Mouse (Mus musculus) midbrain, embryonic 13.5 days (tissue): ENCODE measurements around the gene Cst7. TPM values are rescaled to one million over a fixed set of nuclear protein-coding genes. Genes with fewer than 3 reads are reported as not detected.

Experiments
- polyA plus RNA-seq: library from polyadenylated mRNA; unstranded; fragments of >200 nt; fragmentation: Nextera tagmentation; extraction: Ambion mirVana; gene quantifications from 2 replicates; pipeline ENCODE4 v1.2.1, GENCODE M21; 2015

The Cst7 gene
- polyA plus RNA-seq, 1 experiment from 2014 or later: 0.16 TPM

Other genes starting within 250 kb of the Cst7 start
- gene Gm10130, start 246.7 kb upstream of the Cst7 start, polyA plus RNA-seq: 1.5 and 1.6 TPM in 2 replicates
- gene 3300002I08Rik, start 207.7 kb upstream of the Cst7 start, polyA plus RNA-seq: 13.4 and 15.5 TPM in 2 replicates
- gene Zfp442, start 118.9 kb upstream of the Cst7 start, polyA plus RNA-seq: 8.6 and 9.2 TPM in 2 replicates
- gene Zfp345, start 85.3 kb upstream of the Cst7 start, polyA plus RNA-seq: not detected in 2 replicates
- 39.9 and 43.0 TPM in 2 replicates for gene Apmap, start 38.2 kb downstream of the Cst7 start, polyA plus RNA-seq
- 20.1 and 22.7 TPM in 2 replicates for gene Acss1, start 98.1 kb downstream of the Cst7 start, polyA plus RNA-seq
- 0.05 and 0.23 TPM in 2 replicates for gene Vsx1, start 118.9 kb downstream of the Cst7 start, polyA plus RNA-seq
- 43.0 and 47.6 TPM in 2 replicates for gene Entpd6, start 178.6 kb downstream of the Cst7 start, polyA plus RNA-seq
- 66.0 and 72.5 TPM in 2 replicates for gene Pygb, start 216.3 kb downstream of the Cst7 start, polyA plus RNA-seq